Mouse (Mus musculus) heart, postnatal 0 days (tissue): ENCODE measurements around the gene Plekha8.

Experiments used
- CTCF ChIP-seq: IDR thresholded peaks from 2 replicates; pipeline ENCODE4 v1.5.1; 2016; ENCODE audit warnings: antibody characterized with exemption, control low read depth, low read depth
- EP300 ChIP-seq: IDR thresholded peaks from 2 replicates; pipeline ENCODE4 v1.6.1; 2016; ENCODE audit warnings: antibody characterized with exemption, low read depth

- TF ChIP-seq CTCF (no peak), EP300 (no peak)
Observed at GRCm38 (mm10) chr6:54617363-54617762, 22.5 kb downstream of the Plekha8 start.
